Mouse (Mus musculus) right cerebral cortex, postnatal 10 days (tissue): ENCODE data around the gene Kcnip3.
A peak's percentile ranks its signal among the peaks of the same experiment; 100 is the strongest.

Experiments used
- DNase-seq, 2 experiments: peaks; one replicate each; pipeline ENCODE4 v3.0.0; 2021; ENCODE audit warnings: low spot score in 2 of 2

Gene Kcnip3

GRCm38 (mm10) chr2:127522006-127522441, at the start of gene Kcnip3:
Gene Kcnip3, minus strand, starts transcription at chr2:127522094.
- DNase-seq: peak; percentile 86 to 90

- peak; percentile 97 for DNase-seq
Measured at GRCm38 (mm10) chr2:127559070-127559966, 37.4 kb upstream of the Kcnip3 start.

- peak; percentile 60 to 72 for DNase-seq
Measured at GRCm38 (mm10) chr2:127551078-127551477, 29.2 kb upstream of the Kcnip3 start.

GRCm38 (mm10) chr2:127550446-127550845, 28.6 kb upstream of the Kcnip3 start:
- peak in 1 of 2 experiments; percentile 23 for DNase-seq

- DNase-seq: no peak
Measured at GRCm38 (mm10) chr2:127549711-127550110, 27.8 kb upstream of the Kcnip3 start.

GRCm38 (mm10) chr2:127548342-127549074, 26.6 kb upstream of the Kcnip3 start:
- no peak for DNase-seq

GRCm38 (mm10) chr2:127541697-127542096, 19.8 kb upstream of the Kcnip3 start:
- DNase-seq: no peak

GRCm38 (mm10) chr2:127541185-127541584, 19.3 kb upstream of the Kcnip3 start, which contains the start of gene Prom2:
Gene Prom2, minus strand, starts transcription at chr2:127541467.
- no peak for DNase-seq

GRCm38 (mm10) chr2:127539494-127539893, 17.6 kb upstream of the Kcnip3 start:
- no peak for DNase-seq

GRCm38 (mm10) chr2:127537548-127537947, 15.7 kb upstream of the Kcnip3 start:
- no peak for DNase-seq

- peak in 1 of 2 experiments; percentile 55 for DNase-seq
Measured at GRCm38 (mm10) chr2:127535363-127535762, 13.5 kb upstream of the Kcnip3 start.

GRCm38 (mm10) chr2:127532379-127532778, 10.5 kb upstream of the Kcnip3 start:
- DNase-seq: no peak

GRCm38 (mm10) chr2:127531592-127531991, 9.7 kb upstream of the Kcnip3 start:
- DNase-seq: no peak

- DNase-seq: no peak
Measured at GRCm38 (mm10) chr2:127530418-127530817, 8.5 kb upstream of the Kcnip3 start.

- DNase-seq: no peak
Measured at GRCm38 (mm10) chr2:127525004-127525775, 3.3 kb upstream of the Kcnip3 start.

GRCm38 (mm10) chr2:127523950-127524729, 2.2 kb upstream of the Kcnip3 start:
- DNase-seq: peak; percentile 68 to 79

GRCm38 (mm10) chr2:127521172-127522005, 505 bp downstream of the Kcnip3 start:
- DNase-seq: peak; percentile 85 to 91

GRCm38 (mm10) chr2:127520123-127520522, 1.8 kb downstream of the Kcnip3 start:
- DNase-seq: no peak

- peak in 1 of 2 experiments; percentile 39 for DNase-seq
Measured at GRCm38 (mm10) chr2:127519308-127519707, 2.6 kb downstream of the Kcnip3 start.

- no peak for DNase-seq
Measured at GRCm38 (mm10) chr2:127518831-127519230, 3.1 kb downstream of the Kcnip3 start.
